Mouse (Mus musculus): ENCODE measurements at regions not wholly inside any gene's neighbourhood (a gene's known extent, or its start where the extent isn't known, plus 50 kb on each side); places are given as distances from the start of the nearest gene placed in this dataset.

- H3K4me3 ChIP-seq (ENCODE audit: control insufficient read depth in 1 of 2, insufficient read depth in 1 of 2, low read depth in 1 of 2, low read length in 2 of 2) = no peak overlapping the region
- H3K27ac ChIP-seq (replicated peaks in 1 of 2; ENCODE audit: control insufficient read depth in 1 of 2, insufficient read depth in 1 of 2, low read depth in 2 of 2, low read length in 2 of 2) = no peak overlapping the region
- ATAC-seq (ENCODE audit: insufficient number of reproducible peaks, insufficient read depth, low FRiP score, low read depth) = no peak
- H3K9me3 ChIP-seq (ENCODE audit: control insufficient read depth, low read length) = no peaks in the 10 kb centered on the region
- no peak overlapping the region for H3K9ac ChIP-seq (ENCODE audit: low read length)
- peaks cover 11% of the 10 kb centered on the region; the same call in 1 of the 2 replicates for H3K27me3 ChIP-seq (ENCODE audit: control insufficient read depth, insufficient read depth, low read length)
- H3K4me2 ChIP-seq (ENCODE audit: low read length) = no peak overlapping the region
- H3K36me3 ChIP-seq (ENCODE audit: control insufficient read depth, insufficient read depth, low read length) = no peaks in the 10 kb centered on the region
- peaks cover 2 to 14% of the 10 kb centered on the region in 2 experiments for H3K4me1 ChIP-seq (ENCODE audit: control insufficient read depth in 2 of 2, insufficient read depth in 2 of 2, low read length in 2 of 2)
- 55% methylated on average over 8 of the region's 8 CpGs for WGBS
Observed at GRCm38 (mm10) chr4:45585188-45585820, 53.0 kb upstream of the Shb start.

GRCm38 (mm10) chr4:45583966-45584365 is 51.7 kb upstream of the Shb start:
- ATAC-seq (ENCODE audit: insufficient number of reproducible peaks, insufficient read depth, low FRiP score, low read depth) = no peak
- H3K4me2 ChIP-seq (ENCODE audit: low read length) = no peak overlapping the region
- no peak overlapping the region for H3K4me3 ChIP-seq (ENCODE audit: control insufficient read depth in 1 of 2, insufficient read depth in 1 of 2, low read depth in 1 of 2, low read length in 2 of 2)
- peaks cover 2 to 14% of the 10 kb centered on the region in 2 experiments for H3K4me1 ChIP-seq (ENCODE audit: control insufficient read depth in 2 of 2, insufficient read depth in 2 of 2, low read length in 2 of 2)
- no peak overlapping the region for H3K9ac ChIP-seq (ENCODE audit: low read length)
- no peaks in the 10 kb centered on the region for H3K9me3 ChIP-seq (ENCODE audit: control insufficient read depth, low read length)
- peaks cover 9% of the 10 kb centered on the region; the same call in 1 of the 2 replicates for H3K27me3 ChIP-seq (ENCODE audit: control insufficient read depth, insufficient read depth, low read length)
- H3K27ac ChIP-seq (replicated peaks in 1 of 2; ENCODE audit: control insufficient read depth in 1 of 2, insufficient read depth in 1 of 2, low read depth in 2 of 2, low read length in 2 of 2) = no peak overlapping the region
- no peaks in the 10 kb centered on the region for H3K36me3 ChIP-seq (ENCODE audit: control insufficient read depth, insufficient read depth, low read length)
- 46% methylated on average over 4 of the region's 4 CpGs for WGBS

DNA sequence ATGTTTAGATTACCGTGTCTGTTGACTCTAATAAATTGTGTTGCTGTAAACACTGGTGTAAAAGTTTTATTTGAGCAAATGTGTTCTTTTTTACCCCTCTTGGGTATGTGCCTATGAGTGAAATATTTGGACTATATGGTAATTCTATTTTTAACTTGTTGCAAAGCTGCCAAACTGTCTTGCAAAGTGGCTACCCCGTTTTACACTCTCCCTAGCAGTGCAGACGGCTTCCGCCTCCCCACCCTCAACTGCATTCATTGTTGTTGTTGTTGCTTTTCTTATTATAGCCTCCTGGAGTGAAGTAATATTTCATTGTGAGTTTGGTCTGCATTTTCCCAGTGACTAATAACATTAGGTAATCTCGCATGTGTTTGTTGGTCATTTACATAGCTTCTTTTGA is 50.2 kb upstream of the Shb start:
- H3K27me3 ChIP-seq (ENCODE audit: control insufficient read depth, insufficient read depth, low read length) = peaks cover 9% of the 10 kb centered on the region; the same call in 1 of the 2 replicates
- ATAC-seq (ENCODE audit: insufficient number of reproducible peaks, insufficient read depth, low FRiP score, low read depth) = no peak
- no peak overlapping the region for H3K9ac ChIP-seq (ENCODE audit: low read length)
- no peak overlapping the region for H3K27ac ChIP-seq (replicated peaks in 1 of 2; ENCODE audit: control insufficient read depth in 1 of 2, insufficient read depth in 1 of 2, low read depth in 2 of 2, low read length in 2 of 2)
- no peaks in the 10 kb centered on the region for H3K9me3 ChIP-seq (ENCODE audit: control insufficient read depth, low read length)
- 44% methylated on average over 5 of the region's 5 CpGs for WGBS
- H3K4me1 ChIP-seq (ENCODE audit: control insufficient read depth in 2 of 2, insufficient read depth in 2 of 2, low read length in 2 of 2) = peaks cover 2 to 14% of the 10 kb centered on the region in 2 experiments
- no peak overlapping the region for H3K4me2 ChIP-seq (ENCODE audit: low read length)
- H3K4me3 ChIP-seq (ENCODE audit: control insufficient read depth in 1 of 2, insufficient read depth in 1 of 2, low read depth in 1 of 2, low read length in 2 of 2) = no peak overlapping the region
- no peaks in the 10 kb centered on the region for H3K36me3 ChIP-seq (ENCODE audit: control insufficient read depth, insufficient read depth, low read length)
